Mouse (Mus musculus): ENCODE measurements at regions not wholly inside any gene's neighbourhood (a gene's known extent, or its start where the extent isn't known, plus 50 kb on each side); places are given as distances from the start of the nearest gene placed in this dataset.

GRCm38 (mm10) chr3:20543991-20544390 is 177.0 kb upstream of the Agtr1b start:
- no peak for TF ChIP-seq EP300 (IDR thresholded peaks at IDR 0.05)
- no peak for TF ChIP-seq CTCF (IDR thresholded peaks at IDR 0.05)
